Mouse (Mus musculus): ENCODE data around the gene Rab14.

Gene Rab14

DNA sequence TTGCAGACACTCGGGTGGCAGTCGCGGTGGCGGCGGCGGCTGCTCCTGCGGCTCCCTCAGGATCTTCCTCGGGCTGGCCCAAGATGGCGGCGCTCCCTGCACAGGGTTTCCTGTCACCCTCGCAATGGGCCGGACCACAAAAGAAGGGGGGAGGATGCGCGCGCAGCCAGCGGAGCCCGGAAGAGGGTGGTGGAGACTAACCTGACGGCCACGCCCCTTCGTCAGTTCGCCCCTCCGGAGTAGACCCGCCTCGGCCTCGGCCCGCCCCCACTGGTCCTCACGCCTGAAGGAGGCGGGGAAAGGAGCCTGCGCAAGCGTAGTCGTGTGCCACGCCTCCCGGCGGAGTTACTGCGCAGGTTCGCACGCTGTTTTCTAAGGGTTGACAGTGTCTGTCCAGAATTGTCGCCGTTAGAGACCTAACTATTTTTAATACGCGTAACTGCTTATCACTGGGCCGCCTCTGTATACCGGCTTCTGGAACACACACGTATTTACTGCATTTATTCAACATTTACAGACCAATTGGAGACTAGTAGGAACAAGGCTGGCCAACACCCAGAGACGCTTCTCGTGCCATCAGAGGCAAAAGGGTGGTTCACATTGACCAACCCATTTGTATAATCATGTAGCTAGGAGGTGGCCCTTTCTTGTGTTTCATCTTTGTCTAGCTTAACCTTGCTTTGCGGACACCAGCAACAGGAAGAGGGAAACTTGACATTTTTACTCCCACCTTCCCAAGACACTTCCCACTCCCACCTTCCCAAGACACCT, at the start of gene Rab14:
Gene Rab14 (minus strand): TSS at position 223 of the 771 bp plus-strand sequence.
- peak; percentile 99 for DNase-seq

DNA sequence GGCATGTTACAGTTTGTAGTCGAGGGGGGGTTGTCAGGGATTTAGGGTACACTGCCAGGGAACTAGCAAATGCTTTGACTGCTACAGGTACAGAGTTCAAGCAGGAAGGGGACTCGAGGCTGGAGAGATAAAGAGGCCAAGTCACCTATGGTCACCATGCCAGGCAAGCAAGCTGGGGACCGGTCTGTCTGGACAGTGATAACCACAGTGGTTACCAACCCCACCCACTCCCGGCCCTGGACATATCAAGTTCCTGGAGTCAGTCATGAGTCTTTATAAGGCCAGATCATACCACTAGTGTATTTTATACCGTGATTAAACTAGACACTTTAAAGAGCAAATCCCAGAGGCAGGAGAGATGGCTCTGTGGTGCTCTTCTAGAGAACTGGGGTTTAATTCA, 46.8 kb upstream of the Rab14 start:
- DNase-seq: no peak

- DNase-seq: no peak
These were observed 43.3 kb upstream of the Rab14 start for GRCm38 (mm10) chr2:35244241-35244640.

DNA sequence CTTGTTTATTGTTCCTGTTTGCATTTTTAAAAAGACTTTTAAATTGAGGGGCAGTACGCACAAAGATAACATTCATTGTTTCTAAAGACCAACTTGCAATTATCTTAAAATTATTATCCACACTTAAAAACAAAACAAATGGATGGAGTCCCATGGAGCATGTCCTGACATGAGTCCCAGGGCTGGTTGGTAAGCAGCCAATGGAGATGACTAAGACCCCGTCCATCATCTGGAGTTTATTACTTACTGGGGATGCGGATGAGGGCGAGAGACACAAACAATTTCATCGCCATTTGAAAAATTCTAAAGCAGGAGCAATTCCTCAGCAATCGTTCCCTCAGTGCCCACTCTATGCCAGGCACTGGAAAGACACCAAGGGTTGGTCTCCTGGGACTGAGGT, 34.1 kb upstream of the Rab14 start:
- DNase-seq: no peak

DNA sequence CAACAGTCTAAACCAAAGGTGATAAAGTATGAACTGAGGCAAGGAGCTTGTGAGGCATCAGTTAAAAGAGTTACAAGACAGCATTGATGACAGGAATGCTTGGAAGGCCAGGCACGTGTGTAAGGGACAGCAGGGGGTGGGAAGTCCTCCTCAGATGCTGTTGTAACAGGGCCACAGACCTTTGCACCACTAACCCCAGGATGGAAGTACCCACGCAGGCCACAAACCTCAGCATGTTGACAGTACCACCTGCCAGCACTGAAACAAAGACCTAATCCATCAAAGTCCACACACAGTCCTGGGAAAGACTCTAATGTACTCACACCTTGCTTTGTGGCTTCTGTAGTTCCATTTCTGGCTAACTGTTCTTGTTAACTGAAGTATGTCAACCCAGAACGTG, 33.0 kb upstream of the Rab14 start:
- DNase-seq: no peak

- DNase-seq: peak; percentile 23
These were observed 31.9 kb upstream of the Rab14 start for GRCm38 (mm10) chr2:35232595-35233445.

DNA sequence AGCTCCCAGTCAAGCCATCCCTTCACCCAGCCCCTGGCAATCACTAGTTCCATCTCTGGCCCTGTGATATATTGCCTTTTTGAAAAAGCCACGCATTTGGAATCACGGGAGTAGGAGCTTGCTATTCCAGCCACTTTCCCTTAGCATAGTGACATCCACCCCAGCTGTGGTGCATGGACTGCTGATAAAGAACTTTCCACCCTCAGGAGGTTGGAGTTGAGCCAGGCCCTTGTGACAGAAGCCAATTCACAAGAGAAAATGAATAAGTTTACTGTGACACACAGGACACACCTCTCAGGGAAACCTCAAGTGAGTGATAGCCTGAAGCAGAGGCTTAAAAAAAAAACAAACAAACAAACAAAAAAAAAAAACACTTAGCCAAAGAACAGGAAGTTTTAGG, 31.0 kb upstream of the Rab14 start:
- peak; percentile 79 for DNase-seq

DNA sequence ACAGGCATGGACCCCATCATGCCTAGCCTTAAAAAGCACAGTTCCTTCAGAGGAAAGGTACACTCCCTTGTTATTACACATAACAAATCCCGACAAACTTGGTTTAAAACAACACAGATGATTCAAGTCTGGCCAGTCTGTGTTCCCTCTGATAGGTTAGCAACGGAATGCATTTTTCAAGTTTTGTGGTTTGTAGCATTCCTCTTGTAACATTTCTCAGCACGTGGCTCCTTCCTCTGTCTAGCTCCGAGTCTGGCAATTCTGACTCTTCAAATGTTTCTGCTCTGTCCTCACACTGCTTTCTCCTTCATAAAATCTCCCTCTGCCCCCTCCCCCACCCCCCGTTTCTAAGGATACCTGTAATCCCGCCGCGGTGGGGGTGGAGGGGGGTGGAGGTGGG, 29.3 kb upstream of the Rab14 start:
- peak; percentile 17 for DNase-seq

DNA sequence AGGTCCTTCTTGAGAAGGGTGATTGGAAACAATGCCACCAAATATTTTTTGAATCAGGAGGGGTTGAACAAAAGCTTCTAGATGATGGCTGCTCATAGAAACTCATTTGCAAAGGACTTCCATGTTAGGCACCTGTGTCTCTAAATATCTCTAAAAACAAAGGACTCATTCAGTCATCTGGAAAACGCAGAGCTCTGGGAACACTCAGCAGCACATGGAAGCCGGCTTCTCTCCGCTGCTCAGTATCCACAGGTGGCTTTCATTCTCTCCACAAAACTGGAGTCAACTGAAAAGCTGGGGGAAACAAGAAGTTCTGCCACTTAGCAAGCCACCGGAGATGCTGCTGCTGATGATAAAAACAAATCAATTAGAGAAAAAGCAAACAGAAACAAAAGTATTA, 27.2 kb upstream of the Rab14 start:
- no peak for DNase-seq

- no peak for DNase-seq
These were observed 23.4 kb upstream of the Rab14 start for GRCm38 (mm10) chr2:35224285-35224684.

DNA sequence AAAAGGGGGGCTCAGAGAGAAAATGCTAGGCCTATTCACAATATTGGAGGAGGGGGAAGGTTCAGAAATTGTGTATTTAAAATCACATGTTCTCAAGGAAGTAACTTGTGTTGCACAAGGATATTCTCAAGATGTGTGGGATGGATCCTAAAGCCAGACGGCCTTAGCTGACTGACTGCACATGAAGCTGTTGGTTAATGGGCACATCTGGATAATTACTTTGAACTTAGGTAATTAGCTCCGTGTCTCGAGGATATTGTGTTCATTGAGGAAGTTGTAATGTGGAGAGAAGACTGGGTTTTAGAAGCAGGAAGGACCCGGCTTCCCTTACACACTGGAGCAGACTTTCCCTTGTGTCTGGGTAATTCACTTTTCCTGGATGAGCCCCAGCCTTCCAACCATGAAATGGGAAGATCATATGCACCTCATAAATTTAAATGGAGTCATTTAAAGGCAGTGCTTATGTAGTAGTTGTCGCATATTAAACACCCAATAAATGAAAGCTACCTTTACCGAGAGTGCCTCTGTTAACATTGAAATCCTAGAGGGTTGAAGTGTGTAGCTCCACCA, 22.0 kb upstream of the Rab14 start:
- DNase-seq: no peak

DNA sequence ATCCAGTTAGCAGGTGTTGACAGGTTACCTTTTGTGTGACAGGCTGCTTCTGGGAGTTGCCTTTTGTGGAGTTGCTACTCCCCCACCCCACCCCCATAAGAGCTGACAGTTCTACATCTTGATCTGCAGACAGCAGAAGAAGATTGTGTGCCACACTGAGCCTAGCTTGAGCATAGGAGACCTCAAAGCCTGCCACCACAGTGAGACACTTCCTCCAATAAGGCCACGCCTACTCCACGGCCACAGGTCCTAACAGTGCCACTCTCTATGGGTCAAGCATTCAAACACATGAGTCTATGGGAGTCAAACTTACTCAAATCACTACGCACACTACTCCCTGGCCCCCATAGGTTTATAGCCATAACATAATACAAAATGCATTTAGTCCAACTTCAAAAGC, 17.8 kb upstream of the Rab14 start:
- no peak for DNase-seq

DNA sequence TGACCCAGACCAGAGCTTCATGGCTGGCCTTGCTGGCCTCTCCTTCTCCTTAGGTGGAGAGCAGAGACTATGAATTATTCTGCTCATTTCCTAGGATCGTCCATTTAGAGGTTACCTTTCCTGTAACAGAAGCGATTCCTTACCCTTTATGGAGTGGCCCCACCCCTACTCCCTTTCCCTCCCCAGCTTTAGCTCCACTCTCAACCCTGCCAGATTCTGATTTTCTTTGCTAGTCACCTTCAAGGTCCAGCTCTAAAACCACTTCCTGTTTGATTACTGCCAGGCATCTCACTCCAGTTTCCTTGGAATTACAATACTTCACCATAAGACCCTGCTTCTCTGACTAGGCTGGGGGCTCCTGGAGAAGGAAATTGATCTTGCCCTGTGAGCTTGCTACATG, 15.8 kb upstream of the Rab14 start:
- DNase-seq: no peak

GRCm38 (mm10) chr2:35215363-35215762, 14.4 kb upstream of the Rab14 start:
- no peak for DNase-seq

DNA sequence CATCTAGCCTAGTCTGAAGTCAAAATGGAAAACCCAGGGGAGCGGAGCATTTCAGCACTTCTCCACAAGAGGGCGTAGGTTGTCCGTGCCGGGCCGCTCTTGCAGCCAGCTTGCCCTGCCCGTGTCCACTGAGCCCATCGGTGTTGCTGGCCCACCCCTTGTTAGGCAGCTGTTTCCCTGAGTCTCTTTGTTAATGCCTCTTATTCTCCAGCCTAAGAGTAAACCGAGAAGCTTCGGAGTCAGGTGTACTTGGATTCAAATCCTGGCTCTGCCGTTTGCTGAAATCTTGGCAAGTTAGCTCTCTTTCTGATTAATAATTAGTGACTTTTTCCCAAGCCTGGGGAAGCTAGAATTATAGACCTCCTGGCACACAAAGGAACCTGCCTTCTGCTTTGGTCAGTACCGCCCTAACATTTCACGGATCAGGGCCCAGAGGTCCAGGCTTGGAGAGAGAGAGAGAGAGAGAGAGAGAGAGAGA, 14.0 kb upstream of the Rab14 start:
- DNase-seq: peak; percentile 89

GRCm38 (mm10) chr2:35213345-35213910, 12.5 kb upstream of the Rab14 start:
- DNase-seq: no peak

DNA sequence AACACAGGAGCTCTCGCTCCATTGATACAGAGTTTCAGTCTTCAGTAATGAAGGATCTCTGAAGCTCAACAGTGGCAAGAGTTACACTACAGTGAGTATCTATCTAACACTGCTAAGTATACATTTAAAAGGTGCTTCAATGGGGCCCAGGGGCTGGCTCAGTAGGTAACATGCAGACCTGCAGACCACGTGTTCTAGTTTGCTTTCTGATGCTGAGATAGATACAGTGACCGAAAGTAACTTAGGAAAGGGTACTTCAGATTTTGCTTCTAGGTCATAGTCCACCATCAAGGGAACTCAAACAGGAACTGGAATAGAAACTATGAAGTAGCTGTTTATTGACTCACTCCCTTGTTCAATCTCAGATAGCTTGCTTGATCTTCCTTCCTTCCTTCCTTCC, 10.8 kb upstream of the Rab14 start:
- DNase-seq: no peak

GRCm38 (mm10) chr2:35208931-35209665, 8.2 kb upstream of the Rab14 start:
- peak; percentile 23 for DNase-seq

DNA sequence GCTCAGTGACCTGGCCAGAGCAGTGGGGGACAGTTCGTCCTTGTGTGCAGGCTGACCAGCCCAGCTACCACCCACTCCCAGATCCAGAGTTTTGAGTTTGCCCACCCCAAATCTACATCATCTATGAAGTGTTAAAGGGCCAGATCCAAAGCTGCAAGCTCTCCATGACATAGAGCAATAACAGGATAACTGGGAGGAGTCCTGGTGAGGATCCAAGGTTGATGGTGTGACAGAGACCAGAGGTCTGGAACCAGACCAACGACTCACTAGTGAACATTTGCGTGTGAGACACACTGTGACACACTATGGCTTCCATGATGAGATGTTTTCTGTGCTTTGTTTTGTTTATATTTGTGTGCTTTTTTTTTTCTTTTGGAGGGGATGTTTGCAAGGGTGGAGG, 7.1 kb upstream of the Rab14 start:
- DNase-seq: no peak

GRCm38 (mm10) chr2:35206761-35207160, 5.8 kb upstream of the Rab14 start:
- no peak for DNase-seq

DNA sequence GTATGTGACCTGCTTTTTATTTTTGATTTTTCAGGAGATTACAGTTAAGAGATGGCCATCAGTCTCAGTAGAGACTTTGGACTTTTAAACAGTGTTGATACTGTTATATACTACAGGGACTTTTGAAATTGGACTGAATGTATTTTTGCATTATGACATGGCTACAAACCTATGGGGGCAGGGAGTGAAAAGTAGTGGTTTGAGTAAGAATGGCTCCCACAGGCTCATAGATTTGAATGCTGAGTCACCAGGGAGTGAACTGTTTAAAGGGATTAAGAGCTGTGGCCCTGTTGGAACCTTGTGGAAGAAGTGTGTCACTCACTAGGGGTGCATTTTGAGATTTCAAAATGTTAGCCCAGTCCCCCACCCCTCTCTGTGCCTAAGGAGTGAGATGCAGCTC, 2.8 kb upstream of the Rab14 start:
- no peak for DNase-seq
